Mouse (Mus musculus) neural tube, embryonic 15.5 days (tissue): ENCODE measurements at regions not wholly inside any gene's neighbourhood (a gene's known extent, or its start where the extent isn't known, plus 50 kb on each side); places are given as distances from the start of the nearest gene placed in this dataset.
A peak's percentile ranks its signal among the peaks of the same experiment; 100 is the strongest.

Source experiments
- ATAC-seq: fragments of 200-750 bp; cut with Nextera tagmentation; 2 replicates; pipeline ENCODE4 v1.8.0; 2017; ENCODE audit warnings: mild to moderate bottlenecking, moderate TSS enrichment, moderate library complexity; ENCODE audit not compliant: low FRiP score
- H3K27ac ChIP-seq: fragments of 300-500 bp; sonication (generic); replicated peaks from 2 replicates; pipeline ENCODE4 v1.5.1; 2015; ENCODE audit warnings: mild to moderate bottlenecking, inconsistent platforms
- H3K27me3 ChIP-seq: fragments of 300-500 bp; sonication (generic); replicated peaks from 2 replicates; pipeline ENCODE4 v1.6.1; 2015; ENCODE audit warnings: inconsistent platforms
- H3K36me3 ChIP-seq: fragments of 300-500 bp; sonication (generic); 2 replicates; pipeline ENCODE4 v1.6.1; 2015; ENCODE audit warnings: inconsistent platforms
- H3K4me1 ChIP-seq: fragments of 300-500 bp; sonication (generic); 2 replicates; pipeline ENCODE4 v1.6.1; 2015; ENCODE audit warnings: inconsistent platforms
- H3K4me2 ChIP-seq: fragments of 300-500 bp; sonication (generic); 2 replicates; pipeline ENCODE4 v1.6.1; 2015; ENCODE audit warnings: inconsistent platforms, mild to moderate bottlenecking, moderate library complexity
- H3K4me3 ChIP-seq: fragments of 300-500 bp; sonication (generic); replicated peaks from 2 replicates; pipeline ENCODE4 v1.5.1; 2015; ENCODE audit warnings: mild to moderate bottlenecking, inconsistent platforms
- H3K9ac ChIP-seq: fragments of 300-500 bp; sonication (generic); replicated peaks from 2 replicates; pipeline ENCODE4 v1.6.1; 2015; ENCODE audit warnings: mild to moderate bottlenecking, inconsistent platforms
- H3K9me3 ChIP-seq: fragments of 300-500 bp; sonication (generic); replicated peaks from 2 replicates; pipeline ENCODE4 v1.6.1; 2016; ENCODE audit warnings: inconsistent platforms
- WGBS: fragments of 180-500 bp; shearing (Covaris S2); methylation state at CpG from one replicate; pipeline ENCODE4 v1.1.7; 2015; ENCODE audit warnings: mixed read lengths; 5-methylcytosine and 5-hydroxymethylcytosine counted together

DNA sequence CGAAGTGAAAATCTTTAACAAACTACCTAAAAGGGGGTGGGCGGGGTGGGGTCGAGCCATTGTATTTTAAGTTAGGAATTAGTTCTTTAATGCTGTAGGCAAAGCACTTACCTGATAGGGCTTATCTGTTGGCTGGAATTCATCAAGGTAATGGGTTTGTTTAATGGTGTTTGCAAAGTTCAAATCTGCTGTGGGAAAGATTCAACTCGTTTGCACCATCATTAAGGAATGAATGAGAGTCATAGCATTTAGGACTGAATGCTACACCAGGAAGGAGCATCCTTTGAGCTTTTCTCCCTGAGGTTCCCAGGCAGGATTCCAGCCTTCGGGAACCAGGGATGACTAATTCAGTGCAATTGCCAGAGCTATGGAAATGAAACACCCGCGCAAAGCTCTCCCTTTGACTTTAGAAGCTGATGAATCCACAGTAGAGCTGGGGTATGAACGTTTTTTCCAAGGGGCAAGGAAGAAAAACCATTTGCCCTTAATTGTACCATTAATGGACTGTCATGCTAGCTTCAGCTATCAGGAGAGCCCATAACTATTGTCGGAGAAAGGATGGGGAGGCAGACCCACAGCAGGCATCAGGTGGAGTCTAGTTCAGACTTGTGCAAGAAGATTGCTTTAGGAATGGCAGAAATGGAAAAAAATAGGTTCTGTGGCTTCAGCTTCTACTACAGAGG is 57.3 kb upstream of the Cpm start:
- 8% methylated on average over 9 of the region's 9 CpGs for WGBS
- H3K27ac ChIP-seq, result peak overlapping the region; percentile 63
- 0 out of 2 replicates have a peak, but pooled peaks cover 8% of the 10 kb centered on the region for H3K27me3 ChIP-seq
- H3K4me3 ChIP-seq, result peak overlapping the region; percentile 35; the same call in 1 of the 2 replicates
- no peaks in the 10 kb centered on the region for H3K9me3 ChIP-seq
- peaks cover 25% of the 10 kb centered on the region for H3K4me1 ChIP-seq
- H3K36me3 ChIP-seq, result no peaks in the 10 kb centered on the region
- peak overlapping the region; percentile 77 for H3K4me2 ChIP-seq
- no peak for ATAC-seq
- H3K9ac ChIP-seq, result no peak overlapping the region

DNA sequence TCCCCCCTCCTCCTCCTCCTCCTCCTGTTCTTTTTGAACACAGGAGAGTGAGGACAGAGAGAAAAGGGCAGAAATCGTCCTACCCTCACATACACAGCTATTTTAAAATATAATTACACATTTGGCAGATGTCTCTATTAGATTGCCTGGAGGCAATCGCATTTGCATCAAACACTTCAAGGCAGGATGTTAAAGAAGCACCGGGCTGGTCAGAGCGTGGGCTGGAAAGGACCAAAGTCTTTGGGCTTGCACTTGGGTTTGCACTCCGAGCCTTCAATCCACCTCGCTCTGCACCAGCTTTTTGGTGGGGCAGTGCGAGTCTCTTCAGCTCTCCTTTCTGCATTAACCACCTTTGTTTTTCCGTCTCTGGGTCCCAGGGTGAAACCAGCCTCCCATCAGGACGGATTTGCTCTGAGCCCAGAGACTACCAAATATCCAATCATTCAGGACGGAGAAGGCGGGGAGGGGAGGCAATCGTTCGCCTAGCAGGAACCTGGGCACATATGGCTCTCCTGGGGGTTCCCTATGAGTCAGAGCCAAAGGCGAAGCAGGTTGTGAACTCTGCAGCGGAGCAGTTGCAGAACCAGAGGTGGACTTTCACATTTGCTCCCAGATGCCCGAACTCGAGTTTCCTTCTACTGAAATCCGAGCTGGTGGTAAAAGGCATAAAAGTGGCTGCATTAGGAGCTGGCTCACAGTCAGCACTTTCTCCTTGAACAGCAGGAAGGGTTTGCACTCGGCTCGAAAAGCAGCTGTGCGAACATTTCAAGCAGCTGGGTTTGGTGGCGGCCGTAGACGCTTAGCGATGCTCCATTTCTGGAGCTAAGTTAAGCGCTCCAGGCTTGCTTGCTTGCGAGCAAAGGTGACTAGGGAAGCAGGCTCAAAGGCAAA is 58.1 kb upstream of the Cpm start:
- no peaks in the 10 kb centered on the region for H3K9me3 ChIP-seq
- H3K4me1 ChIP-seq, result peaks cover 25% of the 10 kb centered on the region
- H3K36me3 ChIP-seq, result no peaks in the 10 kb centered on the region
- peak overlapping the region; percentile 77 for H3K4me2 ChIP-seq
- peak overlapping the region; percentile 63; the same call in 1 of the 2 replicates for H3K27ac ChIP-seq
- peak; percentile 70; the same call in 1 of the 2 replicates for ATAC-seq
- 0 out of 2 replicates have a peak, but pooled peaks cover 8% of the 10 kb centered on the region for H3K27me3 ChIP-seq
- under 1% methylated on average over 27 of the region's 27 CpGs for WGBS
- peak overlapping the region; percentile 30 for H3K9ac ChIP-seq
- H3K4me3 ChIP-seq, result peak overlapping the region; percentile 35

DNA sequence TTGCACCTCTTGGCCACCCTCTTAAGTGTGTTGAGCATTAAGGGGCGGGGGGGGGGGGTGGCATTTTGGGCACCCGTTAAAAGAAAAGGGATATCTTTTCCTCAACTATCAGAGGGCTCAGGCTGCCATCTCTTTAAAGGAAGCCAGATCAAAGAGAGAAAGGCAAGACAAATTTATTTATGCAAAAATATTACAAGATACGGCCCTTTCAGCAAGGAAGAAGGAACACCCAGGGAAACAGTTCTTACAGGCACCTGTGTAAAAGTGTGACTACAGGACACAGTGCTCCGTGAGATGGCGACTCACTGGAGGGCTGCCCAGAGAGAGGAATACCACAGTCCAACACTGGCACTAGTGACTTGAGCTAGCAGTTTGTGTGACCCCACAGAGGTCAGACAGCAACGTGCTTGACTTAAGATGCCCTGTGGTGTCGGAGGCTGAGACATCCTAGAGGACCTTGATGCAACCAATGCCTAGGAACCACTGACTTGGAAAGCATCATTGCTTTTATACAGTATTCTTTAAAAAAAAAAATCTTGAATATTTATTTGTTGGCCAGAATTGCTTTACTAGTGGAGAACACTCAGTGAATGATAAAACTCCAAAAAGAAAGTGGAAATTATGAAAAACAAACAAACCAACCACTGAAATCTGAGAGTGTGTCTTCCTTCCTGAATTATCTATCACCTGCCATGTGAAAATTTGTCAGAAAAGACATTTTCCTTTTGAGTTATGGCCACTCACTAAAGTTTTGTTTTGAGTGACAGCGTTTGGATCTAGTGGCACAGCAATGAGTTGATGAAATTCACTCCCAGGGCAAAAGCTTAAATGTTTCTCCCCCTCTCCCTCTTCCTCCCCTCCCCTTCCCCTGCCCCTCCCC is 59.0 kb upstream of the Cpm start:
- Histone ChIP-seq H3K27ac (no peak overlapping the region), H3K4me3 (no peak overlapping the region), H3K9ac (no peak overlapping the region), H3K36me3 (no peaks in the 10 kb centered on the region), H3K27me3 (0 out of 2 replicates have a peak, but pooled peaks cover 8% of the 10 kb centered on the region), H3K4me1 (peaks cover 19% of the 10 kb centered on the region), H3K4me2 (peak overlapping the region; percentile 77; the same call in 1 of the 2 replicates), H3K9me3 (no peaks in the 10 kb centered on the region)
- no peak for ATAC-seq
- 64% methylated on average over 8 of the region's 8 CpGs for WGBS

DNA sequence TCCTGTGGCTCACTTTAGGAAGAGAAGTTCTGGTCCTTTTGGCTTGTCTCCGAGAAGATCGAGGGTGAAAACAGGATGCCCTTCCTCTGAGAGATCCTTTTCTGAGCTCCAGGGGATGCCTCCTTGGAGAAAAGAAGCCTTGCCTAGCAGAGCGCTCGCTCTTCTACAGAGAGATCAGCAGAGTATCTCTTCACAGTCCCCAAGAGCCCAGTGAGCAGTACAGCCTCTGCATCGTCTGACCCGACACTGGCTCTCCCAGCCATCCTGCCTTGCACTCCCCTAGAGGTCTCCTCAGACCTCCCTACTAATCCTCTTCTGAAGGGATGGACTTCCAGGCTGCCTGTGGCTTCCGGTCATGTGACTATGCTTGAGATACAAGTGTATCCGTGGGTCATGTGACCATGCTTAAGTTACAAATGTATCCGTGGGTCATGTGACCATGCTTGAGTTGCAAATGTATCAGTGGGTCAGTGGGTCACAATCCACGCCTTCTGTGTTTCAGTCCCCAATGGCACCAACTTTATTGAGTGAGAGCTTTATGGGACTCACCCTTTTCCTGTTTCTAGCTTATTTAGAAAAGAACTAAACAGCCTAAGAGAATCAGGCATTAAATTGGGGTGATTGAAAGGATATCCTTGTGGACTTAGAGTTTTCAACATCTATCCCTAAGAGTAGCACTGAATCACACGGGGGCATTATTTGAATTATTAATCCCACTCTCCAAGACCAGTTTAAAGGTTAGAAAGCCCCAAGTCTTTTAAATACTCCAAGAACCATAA is 59.8 kb upstream of the Cpm start:
- Histone ChIP-seq H3K27ac (no peak overlapping the region), H3K4me1 (peaks cover 19% of the 10 kb centered on the region)
- no peak for ATAC-seq

DNA sequence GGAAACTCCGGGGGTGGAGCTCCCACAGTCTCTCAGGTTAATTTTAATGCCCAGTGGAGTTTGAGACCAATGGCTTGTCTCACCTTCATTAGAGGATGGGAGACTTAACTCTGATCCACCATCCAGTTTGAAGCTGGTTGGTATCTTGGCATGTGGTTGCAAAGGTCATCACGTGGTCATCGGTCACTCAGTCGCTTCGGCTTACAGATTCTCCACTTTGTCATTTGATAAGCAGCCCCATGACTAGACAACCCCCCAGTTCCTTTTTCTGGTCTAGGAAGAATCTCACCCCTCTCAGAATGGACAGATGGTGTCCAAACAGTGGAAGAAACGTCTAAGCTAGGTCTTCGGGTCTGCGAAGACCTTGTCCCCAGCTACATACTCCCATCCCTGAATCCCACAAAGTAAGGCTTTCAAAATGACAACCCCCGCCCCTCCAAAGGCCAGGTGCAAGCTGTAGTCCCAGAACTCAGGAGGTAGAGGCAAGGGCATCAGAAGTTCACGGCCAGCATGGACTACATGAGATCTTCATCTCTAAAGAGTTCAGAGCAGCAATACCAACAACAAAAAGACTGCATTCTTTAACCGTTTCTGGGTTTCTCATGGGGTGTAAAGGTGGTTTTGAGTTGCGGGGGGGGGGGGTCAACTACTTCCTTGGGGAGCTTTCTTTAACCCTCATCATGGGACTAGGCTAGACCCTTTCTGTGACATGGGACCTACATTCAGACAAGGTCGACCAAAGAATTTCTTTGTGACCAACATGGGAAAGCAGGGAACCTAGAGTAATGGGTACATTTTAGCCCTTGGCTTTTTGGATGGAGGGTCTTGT is 60.6 kb upstream of the Cpm start:
- no peak overlapping the region for H3K9ac ChIP-seq
- H3K36me3 ChIP-seq, result no peaks in the 10 kb centered on the region
- 0 out of 2 replicates have a peak, but pooled peaks cover 8% of the 10 kb centered on the region for H3K27me3 ChIP-seq
- H3K4me2 ChIP-seq, result no peak overlapping the region
- 94% methylated on average over 13 of the region's 13 CpGs for WGBS
- peaks cover 19% of the 10 kb centered on the region for H3K4me1 ChIP-seq
- no peak for ATAC-seq
- no peaks in the 10 kb centered on the region for H3K9me3 ChIP-seq
- no peak overlapping the region for H3K27ac ChIP-seq
- no peak overlapping the region for H3K4me3 ChIP-seq

More for the DNA sequence above, 59.8 kb upstream of the Cpm start:
- H3K27me3 ChIP-seq, result 0 out of 2 replicates have a peak, but pooled peaks cover 8% of the 10 kb centered on the region
- H3K4me2 ChIP-seq, result no peak overlapping the region
- H3K9me3 ChIP-seq, result no peaks in the 10 kb centered on the region
- H3K36me3 ChIP-seq, result no peaks in the 10 kb centered on the region
- no peak overlapping the region for H3K9ac ChIP-seq
- no peak overlapping the region for H3K4me3 ChIP-seq
- 79% methylated on average over 11 of the region's 11 CpGs for WGBS

DNA sequence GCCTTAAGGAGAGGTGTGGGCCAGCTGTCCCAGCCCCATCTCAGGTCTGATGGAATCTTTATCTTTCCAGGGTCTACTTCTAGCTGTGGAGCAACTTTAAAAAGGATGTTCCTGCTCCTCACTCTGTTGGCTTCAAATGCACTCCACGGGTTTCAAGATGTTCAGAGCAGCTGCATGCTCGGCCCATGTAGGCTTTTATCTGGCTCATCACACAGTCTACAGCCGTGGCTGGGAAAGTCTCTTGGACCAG is 61.2 kb upstream of the Cpm start:
- H3K9ac ChIP-seq, result no peak overlapping the region
- peaks cover 19% of the 10 kb centered on the region for H3K4me1 ChIP-seq
- H3K27ac ChIP-seq, result no peak overlapping the region
- no peaks in the 10 kb centered on the region for H3K9me3 ChIP-seq
- 0 out of 2 replicates have a peak, but pooled peaks cover 8% of the 10 kb centered on the region for H3K27me3 ChIP-seq
- H3K4me3 ChIP-seq, result no peak overlapping the region
- WGBS, result 92% methylated on average over 3 of the region's 3 CpGs
- H3K36me3 ChIP-seq, result no peaks in the 10 kb centered on the region
- no peak overlapping the region for H3K4me2 ChIP-seq
- ATAC-seq, result no peak

DNA sequence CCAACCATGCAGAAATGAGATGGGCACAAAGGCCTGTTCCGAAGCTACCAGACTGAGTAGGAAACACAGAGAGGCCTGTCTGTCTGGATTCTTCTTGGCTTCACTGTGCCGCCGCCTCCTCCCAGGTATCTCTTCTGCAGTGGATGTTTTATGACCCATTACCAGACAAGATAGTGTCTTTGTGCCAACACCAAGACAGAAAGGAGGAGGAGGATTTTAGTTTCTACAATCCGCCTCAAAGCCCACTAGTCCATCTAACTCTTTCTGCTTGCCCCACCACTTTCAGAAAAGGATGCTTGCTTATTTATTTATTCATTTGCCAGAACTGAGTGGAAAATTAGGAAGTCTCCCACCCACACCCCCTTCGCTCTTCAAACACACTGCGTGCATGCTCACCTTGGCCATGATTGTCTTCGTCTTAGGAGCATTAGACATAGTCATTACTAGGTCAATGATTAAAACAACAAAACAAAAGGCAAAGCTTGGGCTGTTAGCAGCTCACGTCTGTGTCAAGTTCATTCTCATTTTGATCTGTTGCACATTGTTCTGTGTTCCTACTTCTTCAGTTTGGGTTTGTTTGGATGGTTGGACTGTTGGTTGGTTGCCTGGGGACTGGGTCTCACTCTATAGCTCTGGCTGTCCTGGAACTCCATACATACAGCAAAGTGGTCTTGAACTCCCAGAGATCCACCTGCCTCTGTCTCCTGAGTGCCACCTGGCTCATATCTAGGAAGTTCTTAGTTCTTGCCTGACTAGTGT is 61.7 kb upstream of the Cpm start:
- Histone ChIP-seq H3K36me3 (no peaks in the 10 kb centered on the region), H3K9me3 (no peaks in the 10 kb centered on the region), H3K27me3 (0 out of 2 replicates have a peak, but pooled peaks cover 8% of the 10 kb centered on the region), H3K4me1 (peaks cover 19% of the 10 kb centered on the region), H3K27ac (no peak overlapping the region), H3K9ac (no peak overlapping the region), H3K4me3 (no peak overlapping the region), H3K4me2 (no peak overlapping the region)
- ATAC-seq, result no peak
- WGBS, result 93% methylated on average over 8 of the region's 8 CpGs

DNA sequence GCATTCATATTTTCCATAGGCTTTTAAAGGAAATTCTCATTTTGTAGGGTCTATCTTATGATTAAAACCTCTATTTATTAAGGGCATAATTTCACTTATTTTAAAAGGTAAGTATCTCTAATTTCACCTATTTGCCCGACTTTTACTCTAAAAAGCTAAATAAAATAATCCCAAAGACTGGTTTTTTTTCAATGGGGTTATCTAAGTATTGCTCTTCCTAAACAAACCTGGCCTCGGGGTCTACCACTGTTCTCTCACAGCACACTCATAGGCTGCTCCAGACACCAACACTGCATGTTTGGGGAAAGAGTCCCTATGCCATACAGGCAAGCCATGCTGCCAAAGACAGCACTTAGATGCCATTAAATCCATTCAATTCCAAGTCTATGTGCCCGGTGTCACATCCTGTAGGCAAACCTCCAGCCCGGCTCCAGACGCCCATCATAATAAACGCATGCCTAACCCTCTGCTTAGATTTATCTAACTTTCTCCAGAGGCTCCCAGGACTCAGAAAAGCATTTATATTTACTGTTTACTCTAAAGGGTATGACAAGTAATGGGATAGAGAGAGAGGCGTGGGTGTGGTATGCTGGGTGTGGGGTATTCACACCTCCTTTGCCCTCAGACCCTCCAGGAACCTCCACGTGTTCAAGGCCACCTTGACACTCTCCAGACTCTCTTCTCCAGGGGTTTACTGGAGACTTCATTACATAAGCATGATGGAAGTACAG is 62.5 kb upstream of the Cpm start:
- no peak overlapping the region for H3K4me3 ChIP-seq
- no peaks in the 10 kb centered on the region for H3K36me3 ChIP-seq
- 92% methylated on average over 8 of the region's 8 CpGs for WGBS
- no peak overlapping the region for H3K4me2 ChIP-seq
- H3K27me3 ChIP-seq, result 0 out of 2 replicates have a peak, but pooled peaks cover 2% of the 10 kb centered on the region
- peaks cover 11% of the 10 kb centered on the region for H3K4me1 ChIP-seq
- H3K9me3 ChIP-seq, result no peaks in the 10 kb centered on the region
- ATAC-seq, result no peak
- no peak overlapping the region for H3K27ac ChIP-seq
- no peak overlapping the region for H3K9ac ChIP-seq

DNA sequence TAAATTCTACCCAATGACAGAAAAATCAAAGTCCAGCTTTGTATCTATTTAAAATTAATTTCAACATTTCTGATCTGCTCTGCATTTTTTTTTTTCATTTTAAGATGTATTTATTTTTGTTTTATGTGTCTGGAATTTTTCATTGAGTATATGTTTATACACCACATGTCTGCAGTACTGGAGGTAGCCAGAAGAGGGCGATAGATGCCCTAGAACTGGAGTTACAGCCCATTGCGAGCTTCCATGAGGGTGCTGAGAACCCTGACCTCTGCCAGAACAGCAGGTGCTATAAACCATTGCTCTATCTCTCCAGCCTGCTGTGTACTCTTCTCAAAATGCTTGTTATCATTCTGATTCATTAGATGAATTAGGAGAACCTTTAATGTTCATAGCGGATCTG is 63.1 kb upstream of the Cpm start:
- peaks cover 5% of the 10 kb centered on the region for H3K4me1 ChIP-seq
- no peaks in the 10 kb centered on the region for H3K9me3 ChIP-seq
- no peak overlapping the region for H3K27ac ChIP-seq
- H3K36me3 ChIP-seq, result no peaks in the 10 kb centered on the region
- H3K4me2 ChIP-seq, result no peak overlapping the region
- H3K9ac ChIP-seq, result no peak overlapping the region
- no peak for ATAC-seq
- no peak overlapping the region for H3K4me3 ChIP-seq
- 86% methylated on average over 3 of the region's 3 CpGs for WGBS
- H3K27me3 ChIP-seq, result 0 out of 2 replicates have a peak, but pooled peaks cover 2% of the 10 kb centered on the region
